Mouse (Mus musculus): Measurements from ENCODE around the gene Pigb. TPM values are rescaled to one million over a fixed set of nuclear protein-coding genes. Genes with fewer than 3 reads are reported as not detected.

Pigb gene
- total and polyA plus RNA-seq, 2 experiments from 2014 or later, result 10.0 to 10.3 TPM

- Histone ChIP-seq H3K4me3 (ENCODE audit: low read depth, low read length) (no peak overlapping the region), H3K9me3 (ENCODE audit: low read length) (no peaks in the 10 kb centered on the region)
- 74% methylated on average over 15 of the region's 15 CpGs for WGBS
These were observed 78.2 kb downstream of the Pigb start for GRCm38 (mm10) chr9:72961959-72962358.

GRCm38 (mm10) chr9:72961346-72961745 is 78.8 kb downstream of the Pigb start:
- Histone ChIP-seq H3K4me2 (ENCODE audit: low read depth) (no peak overlapping the region), H3K9me3 (ENCODE audit: low read length) (no peaks in the 10 kb centered on the region), H3K9ac (no peak overlapping the region), H3K27me3 (ENCODE audit: insufficient read depth, low read length) (no peaks in the 10 kb centered on the region), H3K4me3 (ENCODE audit: low read depth, low read length) (no peak overlapping the region), H3K36me3 (ENCODE audit: insufficient read depth) (no peaks in the 10 kb centered on the region), H3K27ac (ENCODE audit: low read depth, low read length) (no peak overlapping the region), H3K4me1 (ENCODE audit: insufficient read depth) (peaks cover 4% of the 10 kb centered on the region; the same call in 1 of the 2 replicates)
- no peak for TF ChIP-seq CTCF (IDR thresholded peaks at IDR 0.05; ENCODE audit: low read depth)
- 78% methylated on average over 8 of the region's 8 CpGs for WGBS
- no peak for ATAC-seq
- no peak for DNase-seq

More at GRCm38 (mm10) chr9:72961959-72962358, 78.2 kb downstream of the Pigb start:
- no peak overlapping the region for H3K27ac ChIP-seq (ENCODE audit: low read depth, low read length)
- no peaks in the 10 kb centered on the region for H3K27me3 ChIP-seq (ENCODE audit: insufficient read depth, low read length)
- ATAC-seq (no peak), DNase-seq (no peak)
- no peak for TF ChIP-seq CTCF (IDR thresholded peaks at IDR 0.05; ENCODE audit: low read depth)
- peaks cover 4% of the 10 kb centered on the region; the same call in 1 of the 2 replicates for H3K4me1 ChIP-seq (ENCODE audit: insufficient read depth)
- no peaks in the 10 kb centered on the region for H3K36me3 ChIP-seq (ENCODE audit: insufficient read depth)
- H3K9ac ChIP-seq, result no peak overlapping the region
- H3K4me2 ChIP-seq (ENCODE audit: low read depth), result no peak overlapping the region

GRCm38 (mm10) chr9:72958521-72959450 is 81.4 kb downstream of the Pigb start, which contains the start of the genes Dyx1c1 and Gm44503:
TSS of gene Dyx1c1 (plus strand) at chr9:72958785.
TSS of gene Gm44503 (plus strand) at chr9:72958852.
- Histone ChIP-seq H3K4me2 (ENCODE audit: low read depth) (peak within 1 kb of the TSS; percentile 69), H3K9me3 (ENCODE audit: low read length) (no peaks in the 10 kb centered on the region), H3K27ac (ENCODE audit: low read depth, low read length) (peak within 1 kb of the TSS; percentile 54), H3K9ac (peak within 1 kb of the TSS; percentile 57), H3K36me3 (ENCODE audit: insufficient read depth) (no peaks in the 10 kb centered on the region), H3K4me3 (ENCODE audit: low read depth, low read length) (peak within 1 kb of the TSS; percentile 59), H3K27me3 (ENCODE audit: insufficient read depth, low read length) (no peaks in the 10 kb centered on the region), H3K4me1 (ENCODE audit: insufficient read depth) (peaks cover 4% of the 10 kb centered on the region; the same call in 1 of the 2 replicates)
- ATAC-seq (peak; percentile 98), DNase-seq (peak; percentile 90)
- 3% methylated on average over 43 of the region's 43 CpGs for WGBS
- TF ChIP-seq CTCF (IDR thresholded peaks at IDR 0.05; ENCODE audit: low read depth), result peak; percentile 58

Small RNA genes within 50 kb of the gene (microRNA-seq; reads per million reads assigned to microRNA genes)
- 0 reads per million in 2 experiments for gene Gm27353

Other genes starting within 250 kb of the Pigb start
- gene Prtg, start 233.5 kb downstream of the Pigb start, total RNA-seq (2014; rRNA removed), result 0.62 and 0.76 TPM in 2 replicates
- gene Prtg, start 233.5 kb downstream of the Pigb start, polyA plus RNA-seq (2015; fragmentation: Nextera tagmentation; extraction: Ambion mirVana), result 0.11 and 0.18 TPM in 2 replicates
- gene Pygo1, start 114.7 kb downstream of the Pigb start, total RNA-seq (2014; rRNA removed), result 34.6 and 41.7 TPM in 2 replicates
- gene Pygo1, start 114.7 kb downstream of the Pigb start, polyA plus RNA-seq (2015; fragmentation: Nextera tagmentation; extraction: Ambion mirVana), result 5.7 and 9.6 TPM in 2 replicates
- 1.0 and 2.9 TPM in 2 replicates for gene Dyx1c1, start 81.6 kb downstream of the Pigb start, total RNA-seq (2014; rRNA removed)
- gene Dyx1c1, start 81.6 kb downstream of the Pigb start, polyA plus RNA-seq (2015; fragmentation: Nextera tagmentation; extraction: Ambion mirVana), result 2.6 and 3.2 TPM in 2 replicates
- 0.10 TPM in 1 of 2 replicates, not detected in the other for gene Gm44503, start 81.5 kb downstream of the Pigb start, total RNA-seq (2014; rRNA removed)
- not detected in 2 replicates for gene Gm44503, start 81.5 kb downstream of the Pigb start, polyA plus RNA-seq (2015; fragmentation: Nextera tagmentation; extraction: Ambion mirVana)
- gene Ccpg1os, start 55.0 kb downstream of the Pigb start, total RNA-seq (2014; rRNA removed), result 24.7 and 26.8 TPM in 2 replicates
- gene Ccpg1os, start 55.0 kb downstream of the Pigb start, polyA plus RNA-seq (2015; fragmentation: Nextera tagmentation; extraction: Ambion mirVana), result 18.8 and 22.7 TPM in 2 replicates
- gene Ccpg1, start 54.9 kb downstream of the Pigb start, total RNA-seq (2014; rRNA removed), result 31.0 and 31.9 TPM in 2 replicates
- 29.8 and 42.5 TPM in 2 replicates for gene Ccpg1, start 54.9 kb downstream of the Pigb start, polyA plus RNA-seq (2015; fragmentation: Nextera tagmentation; extraction: Ambion mirVana)
- gene Rab27a, start 4.5 kb upstream of the Pigb start, total RNA-seq (2014; rRNA removed), result 3.9 and 5.6 TPM in 2 replicates
- 1.1 and 2.3 TPM in 2 replicates for gene Rab27a, start 4.5 kb upstream of the Pigb start, polyA plus RNA-seq (2015; fragmentation: Nextera tagmentation; extraction: Ambion mirVana)
- 1.1 TPM in 1 of 2 replicates, not detected in the other for gene Khdc3, start 61.5 kb upstream of the Pigb start, total RNA-seq (2014; rRNA removed)
- gene Khdc3, start 61.5 kb upstream of the Pigb start, polyA plus RNA-seq (2015; fragmentation: Nextera tagmentation; extraction: Ambion mirVana), result 0.08 TPM in 1 of 2 replicates, not detected in the other
- not detected in 2 replicates for gene Gm20509, start 62.1 kb upstream of the Pigb start, total RNA-seq (2014; rRNA removed)
- not detected in 2 replicates for gene Gm20509, start 62.1 kb upstream of the Pigb start, polyA plus RNA-seq (2015; fragmentation: Nextera tagmentation; extraction: Ambion mirVana)
- gene Rsl24d1, start 73.0 kb upstream of the Pigb start, total RNA-seq (2014; rRNA removed), result 88.2 and 99.1 TPM in 2 replicates
- gene Rsl24d1, start 73.0 kb upstream of the Pigb start, polyA plus RNA-seq (2015; fragmentation: Nextera tagmentation; extraction: Ambion mirVana), result 115 and 119 TPM in 2 replicates